Mouse (Mus musculus) embryonic fibroblast, embryonic 13.5 days (primary cell): ENCODE data around the gene Trmt10a.

ENCODE experiments used
- CTCF ChIP-seq: IDR thresholded peaks from 2 replicates; pipeline ENCODE4 v1.5.1; 2011; ENCODE audit warnings: mild to moderate bottlenecking, control low read depth, low read length, moderate library complexity, borderline replicate concordance; ENCODE audit not compliant: insufficient read depth
- POLR2A ChIP-seq: IDR thresholded peaks from 2 replicates; pipeline ENCODE4 v1.6.1; 2011; ENCODE audit warnings: low read depth, mild to moderate bottlenecking, control low read depth, low read length, moderate library complexity

DNA sequence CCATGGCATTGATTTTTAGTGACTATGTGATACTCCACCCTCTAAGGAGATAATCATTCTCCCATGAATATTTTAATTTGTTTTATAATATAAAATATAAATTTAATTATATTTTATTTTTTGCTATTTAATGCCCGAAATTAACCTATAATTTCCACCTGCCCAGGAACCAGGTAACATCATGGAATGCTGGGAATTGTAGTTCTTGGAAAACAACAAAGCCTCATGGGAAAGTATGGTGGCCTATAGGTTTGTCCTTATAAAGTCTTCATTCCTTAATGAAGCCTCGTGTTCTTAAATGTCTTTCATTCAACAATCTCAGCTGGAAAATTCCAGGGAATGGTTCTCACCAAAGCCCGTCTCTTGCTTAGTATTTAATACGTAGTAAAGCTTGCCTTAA, 11.8 kb downstream of the Trmt10a start:
- TF ChIP-seq CTCF (no peak), POLR2A (no peak)
